Mouse (Mus musculus): Measurements from ENCODE around the gene Tmem132b.
A peak's percentile ranks its signal among the peaks of the same experiment; 100 is the strongest.

The Tmem132b gene

GRCm38 (mm10) chr5:125578661-125579060 lies 47.1 kb downstream of the Tmem132b start:
- DNase-seq (ENCODE audit: low spot score in 2 of 2): no peak

GRCm38 (mm10) chr5:125579153-125579552 lies 47.6 kb downstream of the Tmem132b start:
- DNase-seq (ENCODE audit: low spot score in 2 of 2): no peak

- DNase-seq (ENCODE audit: low spot score in 2 of 2): no peak
These were observed 51.7 kb downstream of the Tmem132b start for GRCm38 (mm10) chr5:125583298-125583697.

GRCm38 (mm10) chr5:125583836-125584235 lies 52.3 kb downstream of the Tmem132b start:
- DNase-seq (ENCODE audit: low spot score in 2 of 2): peak; percentile 12 to 28

- DNase-seq (ENCODE audit: low spot score in 2 of 2): no peak
These were observed 53.6 kb downstream of the Tmem132b start for GRCm38 (mm10) chr5:125585211-125585610.

- DNase-seq (ENCODE audit: low spot score in 2 of 2): no peak
These were observed 56.6 kb downstream of the Tmem132b start for GRCm38 (mm10) chr5:125588203-125588602.

GRCm38 (mm10) chr5:125588876-125589667 lies 57.5 kb downstream of the Tmem132b start:
- peak in 1 of 2 experiments; percentile 16 for DNase-seq (ENCODE audit: low spot score in 2 of 2)

GRCm38 (mm10) chr5:125598056-125598455 lies 66.5 kb downstream of the Tmem132b start:
- no peak for DNase-seq (ENCODE audit: low spot score in 2 of 2)

GRCm38 (mm10) chr5:125607146-125607545 lies 75.6 kb downstream of the Tmem132b start:
- DNase-seq (ENCODE audit: low spot score in 2 of 2): no peak

- no peak for DNase-seq (ENCODE audit: low spot score in 2 of 2)
These were observed 78.4 kb downstream of the Tmem132b start for GRCm38 (mm10) chr5:125609968-125610367.

- DNase-seq (ENCODE audit: low spot score in 2 of 2): no peak
These were observed 80.9 kb downstream of the Tmem132b start for GRCm38 (mm10) chr5:125612460-125612859.

- DNase-seq (ENCODE audit: low spot score in 2 of 2): no peak
These were observed 81.6 kb downstream of the Tmem132b start for GRCm38 (mm10) chr5:125613136-125613535.

- DNase-seq (ENCODE audit: low spot score in 2 of 2): no peak
These were observed 82.8 kb downstream of the Tmem132b start for GRCm38 (mm10) chr5:125614348-125614747.

- no peak for DNase-seq (ENCODE audit: low spot score in 2 of 2)
These were observed 85.5 kb downstream of the Tmem132b start for GRCm38 (mm10) chr5:125617050-125617449.

- DNase-seq (ENCODE audit: low spot score in 2 of 2): no peak
These were observed 96.3 kb downstream of the Tmem132b start for GRCm38 (mm10) chr5:125627816-125628348.

GRCm38 (mm10) chr5:125634666-125635065 lies 103.1 kb downstream of the Tmem132b start:
- no peak for DNase-seq (ENCODE audit: low spot score in 2 of 2)

GRCm38 (mm10) chr5:125640966-125641365 lies 109.4 kb downstream of the Tmem132b start:
- DNase-seq (ENCODE audit: low spot score in 2 of 2): no peak

GRCm38 (mm10) chr5:125641531-125642147 lies 110.1 kb downstream of the Tmem132b start:
- DNase-seq (ENCODE audit: low spot score in 2 of 2): no peak

- no peak for DNase-seq (ENCODE audit: low spot score in 2 of 2)
These were observed 116.7 kb downstream of the Tmem132b start for GRCm38 (mm10) chr5:125648236-125648635.

GRCm38 (mm10) chr5:125649982-125650381 lies 118.4 kb downstream of the Tmem132b start:
- DNase-seq (ENCODE audit: low spot score in 2 of 2): no peak

- DNase-seq (ENCODE audit: low spot score in 2 of 2): no peak
These were observed 126.5 kb downstream of the Tmem132b start for GRCm38 (mm10) chr5:125658101-125658500.

GRCm38 (mm10) chr5:125658959-125659749 lies 127.6 kb downstream of the Tmem132b start:
- no peak for DNase-seq (ENCODE audit: low spot score in 2 of 2)
